Mouse (Mus musculus) adrenal gland, postnatal 14 days (tissue): Measurements from ENCODE around the gene Auts2. TPM values are rescaled to one million over a fixed set of nuclear protein-coding genes. Genes with fewer than 3 reads are reported as not detected.
"Not testable (repeated sequence)": the region's sequence is repeated elsewhere in the genome, so short reads cannot be mapped to it uniquely, and the experiment has no call there.

Source experiments
- DNase-seq: peaks from one replicate; pipeline ENCODE4 v3.0.0; 2021; ENCODE audit warnings: mixed read lengths
- long read RNA-seq, 2 experiments: library from polyadenylated mRNA; stranded (forward); transcript quantifications; one replicate each; pipeline ENCODE4 v2.0.0; 2021
- total RNA-seq: library from RNA; stranded (reverse); gene quantifications from 2 replicates; pipeline ENCODE4 v1.2.3, GENCODE M21; 2021

Auts2 gene
- total RNA-seq = 38.2 and 50.8 TPM in 2 replicates
- long read RNA-seq, experiment 1, partial matches to known transcripts = 2 of 10 reads
- long read RNA-seq, experiment 1, other reads (novel, unspliced or antisense) = 8 of 10 reads
- long read RNA-seq, experiment 2, partial matches to known transcripts = 2 of 4 reads
- long read RNA-seq, experiment 2, other reads (novel, unspliced or antisense) = 2 of 4 reads

DNA sequence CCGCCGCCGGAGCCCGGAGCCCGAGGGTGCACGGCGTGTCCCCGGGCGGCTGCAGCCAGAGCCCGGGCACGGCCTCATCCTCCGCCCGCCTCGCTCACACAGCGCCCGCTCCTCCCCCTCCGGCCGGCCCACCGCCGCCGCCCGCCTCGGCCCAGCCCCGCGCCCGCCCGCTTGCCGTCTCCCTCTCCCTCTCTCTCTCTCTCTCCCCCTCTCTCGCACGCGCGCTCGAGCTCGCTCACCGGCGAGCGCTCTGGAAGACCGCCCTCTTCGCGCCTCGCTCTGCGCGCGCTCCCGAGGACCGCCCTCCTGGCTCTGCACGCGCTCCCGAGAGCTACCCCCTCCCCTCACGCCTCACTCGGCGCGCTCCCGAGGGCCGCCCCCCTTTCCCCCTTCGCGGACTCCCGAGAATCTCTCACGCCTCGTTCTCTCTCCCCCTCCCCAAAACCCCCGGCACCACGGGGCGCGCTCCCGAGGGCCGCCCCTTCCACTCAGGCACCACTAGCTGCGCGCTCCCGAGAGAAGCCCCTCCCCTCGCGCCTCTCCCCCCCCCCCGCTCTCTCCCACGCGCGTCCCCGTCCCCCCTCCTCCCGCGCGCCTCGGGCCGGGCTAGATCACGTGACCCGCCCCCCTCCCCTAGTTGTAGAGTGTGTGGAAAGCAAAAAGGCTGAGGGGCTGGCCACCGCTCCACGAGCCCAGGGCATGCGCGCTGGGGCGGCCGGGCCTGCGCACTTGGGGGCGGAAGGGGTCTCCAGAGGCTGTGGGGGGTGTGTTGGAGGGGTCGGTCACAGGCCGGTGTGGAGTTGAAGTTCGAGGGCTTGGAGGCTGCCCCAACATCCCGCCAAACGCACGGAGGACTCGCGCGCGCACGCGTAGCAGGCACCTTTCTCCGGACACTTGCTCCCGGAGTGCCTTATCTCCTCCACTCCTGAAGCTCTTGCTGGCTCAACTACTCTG is at the start of gene Auts2:
Auts2 (minus strand) TSS at position 227 of the 954 bp plus-strand sequence.
- peak; percentile 95 for DNase-seq

GRCm38 (mm10) chr5:132591721-132592695 is 48.9 kb upstream of the Auts2 start:
- no peak for DNase-seq

GRCm38 (mm10) chr5:132579774-132580173 is 36.6 kb upstream of the Auts2 start:
- no peak for DNase-seq

GRCm38 (mm10) chr5:132560771-132561170 is 17.6 kb upstream of the Auts2 start:
- DNase-seq = not testable (repeated sequence)

DNA sequence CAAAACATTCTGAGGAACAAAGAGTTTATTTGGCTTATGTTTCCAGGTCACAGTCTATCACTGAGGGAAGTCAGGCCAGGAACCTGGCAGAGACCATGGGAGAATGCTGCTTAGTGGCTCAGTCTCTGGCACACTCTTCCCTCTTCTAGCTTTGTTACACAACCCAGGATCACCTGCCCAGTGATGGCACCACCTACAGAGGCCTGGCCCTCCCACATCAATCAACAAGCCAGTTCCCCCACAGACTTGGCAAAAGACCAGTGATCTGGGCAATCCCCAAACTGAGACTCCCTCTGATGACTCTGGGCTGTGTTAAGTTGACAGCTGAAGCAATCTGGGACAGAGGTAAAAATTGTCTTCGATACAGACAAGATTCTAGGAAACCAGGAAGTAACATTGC is 2.6 kb upstream of the Auts2 start:
- DNase-seq = peak; percentile 53

DNA sequence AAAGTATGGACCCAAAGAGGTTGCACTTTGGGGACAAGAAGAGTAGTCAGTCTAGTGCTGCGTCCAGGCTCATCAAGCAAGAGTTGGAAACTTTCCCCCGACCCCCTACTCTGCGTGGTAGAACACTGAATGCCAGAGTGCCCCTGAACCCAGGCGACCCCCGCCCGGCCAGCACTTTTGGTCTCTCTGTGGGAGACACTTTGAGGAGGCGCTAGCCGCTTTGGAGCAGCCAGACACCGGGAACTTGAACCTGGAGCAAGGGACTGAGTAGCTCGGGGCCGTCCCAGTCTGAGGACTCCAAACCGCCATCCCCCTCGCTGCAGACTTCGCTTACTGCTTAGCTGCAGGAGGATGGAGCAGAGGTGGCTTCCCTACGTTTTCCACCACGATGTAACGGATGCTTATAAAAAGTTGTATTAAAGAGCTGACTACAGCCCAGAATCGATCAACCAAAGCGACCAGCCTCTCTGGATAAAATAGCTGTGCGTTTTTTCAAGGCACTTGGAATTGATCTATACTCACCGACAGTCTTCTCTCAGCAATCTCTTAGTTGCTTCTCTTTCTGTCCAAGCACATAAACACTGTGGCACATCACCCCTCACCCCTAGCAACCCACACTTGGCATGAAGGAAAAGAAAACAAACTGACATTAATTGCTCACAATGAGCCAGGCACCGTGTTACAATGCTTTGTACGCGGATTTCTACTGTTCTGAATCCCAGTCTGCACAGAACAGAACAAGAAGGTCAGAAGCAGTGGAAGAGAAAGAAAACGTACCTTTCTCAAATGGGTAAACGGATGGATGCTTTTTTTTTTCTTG is 1.2 kb upstream of the Auts2 start:
- peak; percentile 41 for DNase-seq

DNA sequence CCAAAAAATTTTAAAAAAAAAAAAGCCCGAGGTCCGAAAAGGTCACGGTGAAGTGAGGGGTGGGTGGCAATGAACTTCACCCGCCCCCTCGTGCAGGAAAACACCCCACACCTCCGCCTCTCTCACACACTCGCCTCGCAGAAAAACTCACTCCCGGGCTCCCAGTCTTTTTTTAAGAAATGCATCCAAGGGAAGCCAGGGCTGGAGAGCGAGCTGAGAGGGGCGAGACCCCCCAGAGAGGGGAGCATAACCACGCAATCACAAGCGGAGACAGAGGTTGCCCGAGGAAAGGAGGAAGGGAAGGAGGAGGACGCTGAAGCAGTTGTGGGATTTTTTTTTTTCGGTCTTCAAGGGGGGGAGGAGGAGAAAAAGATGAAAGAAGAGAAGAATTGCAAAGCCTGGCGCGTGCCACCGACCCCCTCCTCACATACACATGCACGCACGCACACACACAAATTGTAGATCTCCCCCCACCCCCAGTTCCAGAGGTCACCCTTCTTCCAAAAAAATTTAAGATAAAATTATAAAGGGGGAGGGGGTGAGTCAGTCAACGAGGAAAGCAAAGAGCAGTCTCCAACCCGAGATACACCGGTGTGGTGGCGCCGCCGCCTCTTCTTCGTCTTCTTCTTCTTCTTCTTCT is 643 bp downstream of the Auts2 start:
- peak; percentile 49 for DNase-seq

DNA sequence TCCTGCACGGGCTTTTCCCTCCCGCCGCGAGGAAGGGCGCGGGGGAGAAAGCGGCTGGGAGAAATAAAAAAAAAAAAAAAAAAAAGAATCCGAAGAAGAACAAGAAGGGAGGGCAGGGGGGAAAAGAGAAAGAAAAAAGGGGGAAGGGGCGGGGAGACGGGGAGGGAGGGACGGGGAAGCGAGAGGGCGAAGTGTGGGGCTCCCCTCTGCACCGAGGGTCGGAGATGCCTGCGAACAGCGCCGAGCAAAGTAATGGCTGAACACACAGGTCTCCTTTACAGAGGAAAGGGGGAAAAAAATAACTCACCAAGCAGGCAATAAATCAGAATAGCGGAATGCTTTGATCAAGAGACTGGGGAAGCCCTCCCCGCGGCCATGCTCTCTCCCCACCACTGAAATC is 1.2 kb downstream of the Auts2 start:
- DNase-seq = no peak

- peak; percentile 54 for DNase-seq
Measured at GRCm38 (mm10) chr5:132541371-132541931, 1.7 kb downstream of the Auts2 start.

DNA sequence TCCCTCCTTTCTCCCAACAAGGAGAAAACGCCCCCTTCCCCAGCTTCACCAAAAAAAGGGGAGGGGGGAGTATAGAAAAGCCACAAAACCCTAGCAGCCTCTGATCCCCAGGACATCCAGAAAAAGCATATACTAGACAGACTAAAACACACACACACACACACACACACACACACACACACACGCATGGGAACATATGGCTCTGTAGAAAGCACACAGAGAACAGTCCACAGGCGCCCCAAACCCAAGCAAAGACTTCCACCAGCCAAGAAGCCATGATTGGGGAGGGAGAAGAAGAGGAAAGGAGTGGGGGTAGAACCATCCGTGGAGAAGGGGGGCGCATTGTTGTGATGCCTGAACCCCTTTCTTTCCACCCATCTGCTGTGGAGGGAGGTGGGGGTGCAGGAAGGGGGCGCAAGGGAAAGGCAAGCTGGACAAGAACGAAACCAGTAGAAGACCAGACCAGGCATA is 2.3 kb downstream of the Auts2 start:
- DNase-seq = no peak

- DNase-seq = no peak
Measured at GRCm38 (mm10) chr5:132537475-132537874, 5.7 kb downstream of the Auts2 start.

GRCm38 (mm10) chr5:132526395-132526794 is 16.7 kb downstream of the Auts2 start:
- DNase-seq = no peak

- no peak for DNase-seq
Measured at GRCm38 (mm10) chr5:132521358-132521873, 21.7 kb downstream of the Auts2 start.

GRCm38 (mm10) chr5:132517879-132518278 is 25.3 kb downstream of the Auts2 start:
- DNase-seq = no peak

- DNase-seq = no peak
Measured at GRCm38 (mm10) chr5:132514521-132514920, 28.6 kb downstream of the Auts2 start.

- no peak for DNase-seq
Measured at GRCm38 (mm10) chr5:132513206-132513605, 29.9 kb downstream of the Auts2 start.

DNA sequence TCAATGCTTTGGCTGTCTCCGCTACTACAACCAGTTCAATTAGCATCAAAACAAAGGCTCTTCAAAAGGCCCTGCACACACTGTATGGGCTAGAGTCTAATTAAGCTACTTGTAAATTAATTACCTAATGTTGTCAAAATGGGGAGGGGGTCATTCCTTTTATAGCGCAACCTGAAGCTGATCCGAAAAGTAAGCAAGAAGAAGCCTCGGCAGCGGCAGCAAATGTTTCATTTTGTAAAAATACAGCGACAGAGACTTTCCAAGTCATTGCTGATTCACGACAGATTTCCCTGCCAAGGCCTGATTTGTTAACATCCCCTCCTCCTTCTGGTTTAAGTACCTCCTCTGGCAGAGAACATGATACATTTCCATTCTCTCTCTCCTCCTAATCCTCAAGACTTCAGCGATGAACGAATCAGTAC is 33.7 kb downstream of the Auts2 start:
- DNase-seq = peak; percentile 48

DNA sequence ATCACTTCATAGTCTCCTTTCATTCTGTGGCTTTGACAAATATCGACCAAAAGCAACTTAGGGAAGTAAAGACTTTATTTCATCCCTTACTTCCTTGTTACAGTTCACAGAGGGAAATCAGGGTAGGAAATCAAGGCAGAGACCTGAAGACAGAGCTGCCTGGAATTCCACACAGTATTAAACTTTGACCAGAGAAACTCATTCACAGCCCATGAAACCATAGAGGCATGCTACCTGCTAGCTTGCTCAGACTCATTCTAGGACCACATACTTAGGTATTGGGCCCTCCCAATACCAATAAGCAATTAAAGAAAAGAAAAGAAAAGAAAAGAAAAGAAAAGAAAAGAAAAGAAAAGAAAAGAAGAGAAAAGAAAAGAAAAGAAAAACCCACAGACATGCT is 38.3 kb downstream of the Auts2 start:
- no peak for DNase-seq

GRCm38 (mm10) chr5:132503431-132503830 is 39.7 kb downstream of the Auts2 start:
- no peak for DNase-seq

- DNase-seq = no peak
Measured at GRCm38 (mm10) chr5:132502036-132502435, 41.1 kb downstream of the Auts2 start.
